Mouse (Mus musculus): Measurements from ENCODE around the gene Hist2h4. TPM values are rescaled to one million over a fixed set of nuclear protein-coding genes. Genes with fewer than 3 reads are reported as not detected.

The Hist2h4 gene
- 105 and 133 TPM in 2 replicates for polyA plus RNA-seq (2015; fragmentation: Nextera tagmentation; extraction: Ambion mirVana)

DNA sequence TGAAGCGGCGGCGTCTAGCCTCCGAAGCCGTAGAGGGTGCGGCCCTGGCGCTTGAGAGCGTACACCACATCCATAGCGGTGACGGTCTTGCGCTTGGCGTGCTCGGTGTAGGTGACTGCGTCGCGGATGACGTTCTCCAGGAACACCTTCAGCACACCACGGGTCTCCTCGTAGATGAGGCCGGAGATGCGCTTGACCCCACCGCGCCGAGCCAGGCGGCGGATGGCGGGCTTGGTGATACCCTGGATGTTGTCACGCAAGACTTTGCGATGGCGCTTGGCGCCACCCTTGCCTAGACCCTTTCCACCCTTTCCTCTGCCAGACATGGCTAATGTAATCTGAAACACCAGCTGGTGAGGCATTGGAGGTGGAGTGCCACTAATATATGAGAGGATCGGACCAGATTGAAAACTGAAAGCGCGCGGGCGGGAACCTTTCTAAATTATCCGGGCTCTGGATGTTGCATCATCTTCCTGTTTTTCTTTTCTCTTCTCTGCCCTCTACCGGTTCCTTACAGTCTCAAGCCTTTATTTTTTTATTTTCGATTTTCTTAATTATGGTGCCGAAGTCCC, at the start of gene Hist2h4:
Gene Hist2h4, minus strand, starts transcription at position 333 of the 572 bp plus-strand sequence.

DNA sequence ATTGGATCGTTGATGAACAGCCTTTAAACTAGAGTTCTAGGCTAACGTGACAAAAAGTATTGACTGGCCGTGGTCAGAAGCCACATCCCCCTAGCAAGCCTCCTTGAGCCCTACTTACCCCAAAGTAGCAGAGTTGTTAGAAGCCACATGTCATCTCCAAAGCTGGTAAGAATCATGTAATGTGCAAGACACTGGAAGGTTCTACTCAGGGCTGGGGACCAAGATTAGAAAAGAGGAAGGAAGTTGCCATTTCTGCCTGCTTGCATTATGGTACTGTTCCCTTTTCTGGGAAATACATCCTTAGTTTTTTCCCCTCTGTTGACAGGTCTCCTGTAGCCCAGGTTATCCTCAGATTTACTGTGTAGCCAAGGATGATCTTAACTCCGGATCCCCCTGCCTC, 30.7 kb upstream of the Hist2h4 start, which contains the start of gene Fcgr1:
Gene Fcgr1, minus strand, starts transcription at position 183 of the 400 bp plus-strand sequence.

DNA sequence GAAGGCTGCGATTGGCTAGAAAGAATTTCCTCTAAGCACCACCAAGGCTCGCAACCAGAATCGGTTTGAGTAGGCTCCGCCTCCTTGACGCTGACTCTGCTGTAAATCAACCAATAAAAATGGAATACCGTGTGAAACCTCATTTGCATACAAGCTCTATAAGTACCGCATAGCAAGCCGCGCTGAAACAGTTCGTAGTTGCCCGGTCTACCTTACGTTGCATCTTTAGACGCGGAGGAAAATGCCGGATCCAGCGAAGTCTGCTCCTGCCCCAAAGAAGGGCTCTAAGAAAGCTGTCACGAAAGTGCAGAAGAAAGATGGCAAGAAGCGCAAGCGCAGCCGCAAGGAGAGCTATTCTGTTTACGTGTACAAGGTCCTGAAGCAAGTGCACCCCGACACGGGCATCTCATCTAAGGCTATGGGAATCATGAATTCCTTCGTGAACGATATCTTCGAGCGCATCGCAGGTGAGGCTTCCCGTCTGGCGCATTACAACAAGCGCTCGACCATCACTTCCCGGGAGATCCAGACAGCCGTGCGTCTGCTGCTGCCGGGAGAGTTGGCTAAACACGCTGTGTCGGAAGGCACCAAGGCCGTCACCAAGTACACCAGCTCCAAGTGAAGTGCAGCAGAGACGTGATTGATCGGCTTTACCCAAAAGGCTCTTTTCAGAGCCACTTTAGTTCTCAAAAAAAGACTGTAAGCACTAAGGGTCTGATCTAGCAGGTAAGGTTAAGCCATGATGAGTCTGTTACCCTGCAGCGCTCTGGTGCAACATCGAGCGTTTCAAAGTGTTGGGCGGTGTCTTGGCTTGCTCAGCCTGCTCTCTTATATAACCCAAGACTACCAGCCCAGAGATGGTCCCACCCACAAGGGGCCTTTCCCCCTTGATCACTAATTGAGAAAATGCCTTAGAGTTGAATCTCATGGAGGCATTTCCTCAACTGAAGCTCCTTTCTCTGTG, 6.7 kb upstream of the Hist2h4 start, which contains the start of gene Hist2h2bb:
Gene Hist2h2bb, plus strand, starts transcription at position 242 of the 964 bp plus-strand sequence.

DNA sequence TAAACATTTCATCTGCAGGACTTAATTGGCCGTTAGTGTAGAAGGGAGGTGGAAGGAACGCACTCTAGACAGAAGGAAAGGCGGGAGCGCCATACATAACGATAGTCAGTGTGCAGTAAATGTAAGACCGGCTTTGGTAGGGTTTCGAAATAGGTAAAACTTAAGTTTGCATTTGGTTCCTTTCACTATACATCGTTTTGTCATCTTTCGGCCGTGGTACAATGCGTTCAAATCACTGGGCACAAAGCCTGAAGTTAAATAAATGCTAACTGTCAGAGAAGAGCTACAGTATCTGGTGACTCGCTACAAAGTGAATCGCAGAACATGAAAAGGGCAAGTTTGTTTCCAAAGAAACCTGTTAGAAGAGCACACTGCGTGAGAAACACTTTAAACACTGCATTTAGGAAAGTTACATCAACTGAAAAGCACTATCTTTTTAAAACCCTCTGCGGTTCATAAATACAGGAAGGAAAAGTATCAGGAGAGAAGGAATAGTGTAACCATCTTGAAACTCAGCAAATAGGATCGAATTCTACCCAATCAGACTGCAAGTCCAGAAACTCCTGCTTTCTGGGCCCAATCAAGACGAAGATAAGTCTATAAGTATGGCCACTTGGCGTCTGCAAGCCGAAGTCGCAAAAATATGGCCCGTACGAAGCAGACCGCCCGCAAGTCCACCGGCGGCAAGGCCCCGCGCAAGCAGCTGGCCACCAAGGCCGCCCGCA, 5.1 kb upstream of the Hist2h4 start, which contains the start of gene Hist2h3b:
Gene Hist2h3b, plus strand, starts transcription at position 604 of the 725 bp plus-strand sequence.

DNA sequence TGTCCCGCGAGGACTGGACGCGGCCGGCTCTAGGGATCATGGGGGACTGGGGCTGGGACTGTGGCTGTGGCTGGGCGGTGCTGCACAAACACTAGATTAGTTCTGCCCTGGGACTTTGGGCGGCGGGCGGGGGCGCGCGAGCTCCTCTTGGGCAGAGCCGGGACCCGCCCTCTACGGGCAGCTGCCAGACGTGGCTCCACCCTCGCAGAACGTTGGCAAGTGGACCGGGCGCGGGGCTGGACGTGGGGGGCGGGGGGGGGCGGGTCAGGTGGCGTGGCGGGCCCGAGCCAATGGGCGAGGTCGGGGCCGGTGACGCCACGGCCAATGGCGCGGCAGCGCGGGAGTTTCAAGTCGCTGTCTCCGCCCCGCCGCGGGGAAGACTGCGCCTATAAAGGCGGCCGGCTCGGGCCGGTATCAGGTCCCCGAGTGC, 16.7 kb downstream of the Hist2h4 start, which contains the start of gene Hist2h3c1:
Gene Hist2h3c1, plus strand, starts transcription at position 259 of the 430 bp plus-strand sequence.

DNA sequence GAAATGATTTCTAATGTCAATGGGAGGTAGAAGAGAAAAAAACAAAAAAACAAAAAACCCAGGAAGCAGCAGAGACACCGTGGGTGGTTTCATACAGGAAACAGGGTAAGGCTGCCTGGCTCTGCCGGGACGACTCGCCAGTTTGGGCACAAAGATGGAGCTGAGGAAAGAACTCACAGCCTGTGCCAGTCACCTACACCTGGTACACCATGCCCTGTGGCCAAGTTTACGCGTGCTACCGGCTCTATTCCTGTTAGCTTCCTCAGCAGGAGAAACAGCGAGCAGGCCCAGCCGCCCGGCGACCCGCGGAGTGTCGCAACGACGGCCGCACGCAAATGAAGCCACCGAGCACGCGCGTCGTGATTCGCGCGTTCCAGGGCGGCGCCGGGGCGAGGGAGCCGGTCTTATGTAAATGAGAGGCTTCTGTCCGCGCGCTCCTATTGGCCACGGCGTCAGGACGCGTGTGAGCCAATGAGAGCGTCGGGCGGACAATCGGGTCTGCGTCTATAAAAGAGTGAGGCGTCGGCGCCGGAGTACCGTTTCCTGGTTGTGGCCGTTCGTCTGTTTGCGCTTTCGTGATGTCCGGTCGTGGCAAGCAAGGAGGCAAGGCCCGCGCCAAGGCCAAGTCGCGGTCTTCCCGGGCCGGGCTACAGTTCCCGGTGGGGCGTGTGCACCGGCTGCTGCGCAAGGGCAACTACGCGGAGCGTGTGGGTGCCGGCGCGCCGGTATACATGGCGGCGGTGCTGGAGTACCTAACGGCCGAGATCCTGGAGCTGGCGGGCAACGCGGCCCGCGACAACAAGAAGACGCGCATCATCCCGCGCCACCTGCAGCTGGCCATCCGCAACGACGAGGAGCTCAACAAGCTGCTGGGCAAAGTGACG, 17.9 kb downstream of the Hist2h4 start, which contains the start of gene Hist2h2aa1:
Gene Hist2h2aa1, plus strand, starts transcription at position 495 of the 884 bp plus-strand sequence.

DNA sequence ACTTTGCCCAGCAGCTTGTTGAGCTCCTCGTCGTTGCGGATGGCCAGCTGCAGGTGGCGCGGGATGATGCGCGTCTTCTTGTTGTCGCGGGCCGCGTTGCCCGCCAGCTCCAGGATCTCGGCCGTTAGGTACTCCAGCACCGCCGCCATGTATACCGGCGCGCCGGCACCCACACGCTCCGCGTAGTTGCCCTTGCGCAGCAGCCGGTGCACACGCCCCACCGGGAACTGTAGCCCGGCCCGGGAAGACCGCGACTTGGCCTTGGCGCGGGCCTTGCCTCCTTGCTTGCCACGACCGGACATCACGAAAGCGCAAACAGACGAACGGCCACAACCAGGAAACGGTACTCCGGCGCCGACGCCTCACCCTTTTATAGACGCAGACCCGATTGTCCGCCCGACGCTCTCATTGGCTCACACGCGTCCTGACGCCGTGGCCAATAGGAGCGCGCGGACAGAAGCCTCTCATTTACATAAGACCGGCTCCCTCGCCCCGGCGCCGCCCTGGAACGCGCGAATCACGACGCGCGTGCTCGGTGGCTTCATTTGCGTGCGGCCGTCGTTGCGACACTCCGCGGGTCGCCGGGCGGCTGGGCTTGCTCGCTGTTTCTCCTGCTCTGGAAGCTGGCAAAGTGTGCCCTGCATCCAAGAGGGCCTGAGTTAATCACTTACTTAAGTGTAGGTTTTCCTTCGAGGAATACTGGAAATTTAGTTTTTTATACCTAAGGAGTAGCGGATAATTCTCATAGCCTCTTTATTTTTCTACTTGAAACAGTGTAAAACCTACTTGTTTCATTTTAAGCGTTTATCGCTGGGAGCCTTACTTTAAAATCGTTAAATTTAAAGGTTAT, 22.9 kb downstream of the Hist2h4 start, which contains the start of gene Hist2h2aa2:
Gene Hist2h2aa2, minus strand, starts transcription at position 328 of the 850 bp plus-strand sequence.

DNA sequence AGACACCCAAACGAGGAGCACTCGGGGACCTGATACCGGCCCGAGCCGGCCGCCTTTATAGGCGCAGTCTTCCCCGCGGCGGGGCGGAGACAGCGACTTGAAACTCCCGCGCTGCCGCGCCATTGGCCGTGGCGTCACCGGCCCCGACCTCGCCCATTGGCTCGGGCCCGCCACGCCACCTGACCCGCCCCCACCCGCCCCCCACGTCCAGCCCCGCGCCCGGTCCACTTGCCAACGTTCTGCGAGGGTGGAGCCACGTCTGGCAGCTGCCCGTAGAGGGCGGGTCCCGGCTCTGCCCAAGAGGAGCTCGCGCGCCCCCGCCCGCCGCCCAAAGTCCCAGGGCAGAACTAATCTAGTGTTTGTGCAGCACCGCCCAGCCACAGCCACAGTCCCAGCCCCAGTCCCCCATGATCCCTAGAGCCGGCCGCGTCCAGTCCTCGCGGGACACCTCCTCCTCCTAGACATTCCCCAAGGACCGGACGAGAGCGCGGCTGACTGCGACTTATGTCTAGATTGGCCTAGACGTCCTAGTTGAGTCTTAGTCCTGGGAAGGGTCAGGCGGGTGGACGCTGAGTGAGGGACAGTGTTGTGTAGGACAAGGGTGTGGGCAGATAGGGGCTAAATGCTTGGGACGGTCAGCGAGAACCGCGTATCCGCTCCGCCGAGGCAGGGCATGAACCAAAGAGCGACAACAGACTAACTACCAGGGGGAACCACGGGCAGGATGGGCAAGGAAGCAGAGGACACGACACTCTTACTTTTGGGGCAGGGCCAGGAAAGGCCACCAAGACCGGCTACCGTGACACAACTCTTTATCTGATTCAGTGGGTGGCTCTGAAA, 23.9 kb downstream of the Hist2h4 start, which contains the start of gene Hist2h3c2:
Gene Hist2h3c2, minus strand, starts transcription at position 174 of the 840 bp plus-strand sequence.

DNA sequence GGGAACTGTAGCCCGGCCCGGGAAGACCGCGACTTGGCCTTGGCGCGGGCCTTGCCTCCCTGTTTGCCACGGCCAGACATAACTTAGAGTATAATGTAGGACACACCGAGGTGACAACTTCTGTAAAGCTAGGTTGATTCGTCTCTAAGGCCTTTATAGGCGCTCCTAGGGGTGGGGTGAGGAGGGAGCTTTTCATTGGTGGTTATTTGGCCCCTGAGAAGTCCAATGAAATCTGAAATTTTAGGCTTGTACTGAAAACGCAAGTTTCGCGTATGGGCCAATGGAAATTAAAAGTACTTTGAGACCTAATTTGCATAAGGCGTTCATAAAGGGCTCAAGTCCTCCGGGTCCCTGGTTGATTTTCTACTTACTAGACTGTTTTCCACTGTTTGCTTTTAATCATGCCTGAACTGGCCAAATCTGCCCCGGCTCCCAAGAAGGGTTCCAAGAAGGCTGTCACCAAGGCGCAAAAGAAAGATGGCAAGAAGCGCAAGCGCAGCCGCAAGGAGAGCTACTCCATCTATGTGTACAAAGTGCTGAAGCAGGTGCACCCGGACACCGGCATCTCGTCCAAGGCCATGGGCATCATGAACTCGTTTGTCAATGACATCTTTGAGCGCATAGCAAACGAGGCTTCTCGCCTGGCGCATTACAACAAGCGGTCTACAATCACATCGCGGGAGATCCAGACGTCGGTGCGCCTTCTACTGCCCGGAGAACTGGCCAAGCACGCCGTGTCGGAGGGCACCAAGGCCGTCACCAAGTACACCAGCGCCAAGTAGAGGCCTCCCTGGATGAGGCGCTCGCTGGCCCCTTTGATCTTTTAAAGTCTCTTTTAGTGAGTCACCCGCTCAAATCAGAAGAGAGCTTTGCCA, 42.1 kb downstream of the Hist2h4 start, which contains the start of the genes Hist2h2ac and Hist2h2be:
Gene Hist2h2ac, minus strand, starts transcription at position 116 of the 875 bp plus-strand sequence.
Gene Hist2h2be, plus strand, starts transcription at position 355 of the 875 bp plus-strand sequence.

DNA sequence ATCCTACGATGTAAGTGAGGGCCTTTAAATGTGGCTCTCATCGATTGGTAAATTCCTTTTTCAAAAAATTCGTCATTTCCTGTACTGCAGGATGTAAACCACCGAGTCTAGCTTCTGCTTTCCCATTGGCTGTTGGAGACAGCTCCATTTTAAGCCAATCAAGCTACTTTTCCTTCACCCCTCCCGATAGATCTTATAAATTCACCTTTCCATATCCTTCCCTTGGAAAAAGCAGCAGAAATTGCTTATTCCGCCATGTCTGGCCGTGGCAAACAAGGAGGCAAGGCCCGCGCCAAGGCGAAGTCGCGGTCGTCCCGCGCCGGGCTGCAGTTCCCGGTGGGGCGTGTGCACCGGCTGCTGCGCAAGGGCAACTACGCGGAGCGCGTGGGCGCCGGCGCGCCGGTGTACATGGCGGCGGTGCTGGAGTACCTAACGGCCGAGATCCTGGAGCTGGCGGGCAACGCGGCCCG, 43.4 kb downstream of the Hist2h4 start, which contains the start of the genes Bola1 and Hist2h2ab:
Gene Bola1, minus strand, starts transcription at position 49 of the 470 bp plus-strand sequence.
Gene Hist2h2ab, plus strand, starts transcription at position 205 of the 470 bp plus-strand sequence.

Other genes starting within 250 kb of the Hist2h4 start
- 23.9 and 26.4 TPM in 2 replicates for gene Vps45, start 204.8 kb downstream of the Hist2h4 start, polyA plus RNA-seq (2015; fragmentation: Nextera tagmentation; extraction: Ambion mirVana)
- 11.7 and 13.6 TPM in 2 replicates for gene Otud7b, start 158.8 kb downstream of the Hist2h4 start, polyA plus RNA-seq (2015; fragmentation: Nextera tagmentation; extraction: Ambion mirVana)
- gene Mtmr11, start 101.3 kb downstream of the Hist2h4 start, polyA plus RNA-seq (2015; fragmentation: Nextera tagmentation; extraction: Ambion mirVana): 3.3 and 5.4 TPM in 2 replicates
- 77.0 and 80.7 TPM in 2 replicates for gene Sf3b4, start 91.0 kb downstream of the Hist2h4 start, polyA plus RNA-seq (2015; fragmentation: Nextera tagmentation; extraction: Ambion mirVana)
- 0.94 and 1.4 TPM in 2 replicates for gene Sv2a, start 82.2 kb downstream of the Hist2h4 start, polyA plus RNA-seq (2015; fragmentation: Nextera tagmentation; extraction: Ambion mirVana)
- gene Bola1, start 43.6 kb downstream of the Hist2h4 start, polyA plus RNA-seq (2015; fragmentation: Nextera tagmentation; extraction: Ambion mirVana): 63.3 and 67.3 TPM in 2 replicates
- 1.0 TPM in 1 of 2 replicates, not detected in the other for gene Hist2h2ab, start 43.4 kb downstream of the Hist2h4 start, polyA plus RNA-seq (2015; fragmentation: Nextera tagmentation; extraction: Ambion mirVana)
- 26.4 and 35.3 TPM in 2 replicates for gene Hist2h2ac, start 42.4 kb downstream of the Hist2h4 start, polyA plus RNA-seq (2015; fragmentation: Nextera tagmentation; extraction: Ambion mirVana)
- gene Hist2h2be, start 42.2 kb downstream of the Hist2h4 start, polyA plus RNA-seq (2015; fragmentation: Nextera tagmentation; extraction: Ambion mirVana): 5.3 and 7.1 TPM in 2 replicates
- gene Hist2h3c2, start 24.2 kb downstream of the Hist2h4 start, polyA plus RNA-seq (2015; fragmentation: Nextera tagmentation; extraction: Ambion mirVana): 23.0 and 25.0 TPM in 2 replicates
- 186 and 191 TPM in 2 replicates for gene Hist2h2aa2, start 23.0 kb downstream of the Hist2h4 start, polyA plus RNA-seq (2015; fragmentation: Nextera tagmentation; extraction: Ambion mirVana)
- 81.9 and 88.4 TPM in 2 replicates for gene Hist2h2aa1, start 17.8 kb downstream of the Hist2h4 start, polyA plus RNA-seq (2015; fragmentation: Nextera tagmentation; extraction: Ambion mirVana)
- 1.7 and 4.4 TPM in 2 replicates for gene Hist2h3c1, start 16.6 kb downstream of the Hist2h4 start, polyA plus RNA-seq (2015; fragmentation: Nextera tagmentation; extraction: Ambion mirVana)
- gene Hist2h3b, start 5.3 kb upstream of the Hist2h4 start, polyA plus RNA-seq (2015; fragmentation: Nextera tagmentation; extraction: Ambion mirVana): 216 and 277 TPM in 2 replicates
- 27.1 and 37.8 TPM in 2 replicates for gene Hist2h2bb, start 6.4 kb upstream of the Hist2h4 start, polyA plus RNA-seq (2015; fragmentation: Nextera tagmentation; extraction: Ambion mirVana)
- 4.8 and 7.0 TPM in 2 replicates for gene Fcgr1, start 30.7 kb upstream of the Hist2h4 start, polyA plus RNA-seq (2015; fragmentation: Nextera tagmentation; extraction: Ambion mirVana)
- not detected in 2 replicates for gene BC107364, start 189.0 kb upstream of the Hist2h4 start, polyA plus RNA-seq (2015; fragmentation: Nextera tagmentation; extraction: Ambion mirVana)